Mouse (Mus musculus) layer of hippocampus, postnatal 36 days (tissue): ENCODE data around the gene Hes2. TPM values are rescaled to one million over a fixed set of nuclear protein-coding genes. Genes with fewer than 3 reads are reported as not detected.

ENCODE experiments used
- DNase-seq, 2 experiments: peaks; one replicate each; pipeline ENCODE4 v3.0.0; 2022
- total RNA-seq, 2 experiments: library from RNA; stranded (reverse); gene quantifications; 2 replicates each; pipeline ENCODE4 v1.2.3; 2021

Gene Hes2
- total RNA-seq, 2 experiments from 2014 or later: not detected

DNA sequence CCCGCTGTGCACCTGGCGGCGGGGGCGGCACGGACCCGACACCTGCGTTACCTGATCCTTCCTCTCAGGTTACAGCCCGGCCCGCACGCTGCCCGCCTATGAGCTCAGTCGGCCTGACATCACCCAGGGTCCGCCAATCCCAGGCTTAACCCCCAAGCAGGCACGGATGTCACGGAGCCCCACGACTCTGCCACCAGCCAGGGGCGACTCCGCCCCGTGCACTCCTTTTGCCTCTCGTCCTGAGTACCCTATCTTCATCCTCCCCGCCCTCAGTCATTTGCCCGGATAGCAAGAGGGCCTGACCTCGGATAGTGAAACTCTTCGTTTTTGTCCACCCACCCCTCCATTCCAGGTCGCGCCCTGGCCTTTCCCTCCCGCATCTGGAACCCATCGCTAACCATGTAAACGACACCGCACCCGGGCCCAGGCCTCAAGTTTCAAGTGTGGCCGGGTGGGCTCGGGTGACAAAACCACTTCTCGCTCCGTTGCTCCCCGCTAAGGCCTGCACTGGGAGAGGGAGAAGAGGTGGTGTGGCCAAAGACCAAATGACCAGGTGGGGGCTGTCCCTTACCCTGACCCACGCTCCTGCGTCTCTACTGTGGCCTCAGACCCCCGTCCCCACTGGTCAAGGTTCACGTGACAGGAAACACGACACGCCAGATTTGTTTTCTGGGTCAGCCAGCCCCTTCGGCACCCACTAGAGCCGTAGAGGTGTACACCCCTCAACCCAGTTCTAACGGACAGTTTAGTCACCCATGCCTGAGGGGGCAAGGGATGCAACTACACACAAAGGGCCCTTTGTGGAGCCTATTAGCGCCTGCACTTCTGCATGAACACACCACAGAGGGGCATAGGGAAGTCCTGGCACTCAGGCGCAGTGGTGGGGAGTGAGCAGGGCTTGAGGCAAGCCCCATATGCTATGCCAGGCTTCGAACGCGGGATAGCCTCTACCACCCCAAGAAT lies 26.6 kb upstream of the Hes2 start:
- no peak for DNase-seq

- no peak for DNase-seq
These were observed 25.9 kb upstream of the Hes2 start for GRCm38 (mm10) chr4:152132772-152133169.

GRCm38 (mm10) chr4:152133213-152133612 lies 25.5 kb upstream of the Hes2 start:
- no peak for DNase-seq

DNA sequence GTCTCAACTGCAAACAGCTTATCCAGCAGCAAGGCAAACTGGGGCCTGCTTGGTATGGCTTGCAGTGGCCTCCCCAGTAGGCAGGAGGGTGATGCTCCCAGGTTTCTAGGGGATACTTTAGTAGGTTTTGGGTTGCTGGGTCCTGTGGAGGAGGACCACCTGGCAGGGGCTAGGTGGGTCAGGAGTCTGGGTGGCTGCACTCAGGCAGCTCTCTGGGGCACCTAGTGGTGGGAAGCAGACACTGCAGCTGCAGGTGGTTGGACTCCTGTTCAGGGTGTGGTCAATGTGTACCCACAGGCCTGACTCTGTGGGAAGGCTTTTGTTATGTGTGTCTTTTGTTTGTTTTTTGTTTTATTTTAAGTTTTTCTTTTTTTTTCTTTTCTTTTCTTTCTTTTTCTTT lies 24.2 kb upstream of the Hes2 start:
- no peak for DNase-seq

GRCm38 (mm10) chr4:152135363-152135762 lies 23.3 kb upstream of the Hes2 start:
- DNase-seq: no peak

- no peak for DNase-seq
These were observed 22.4 kb upstream of the Hes2 start for GRCm38 (mm10) chr4:152136112-152136875.

DNA sequence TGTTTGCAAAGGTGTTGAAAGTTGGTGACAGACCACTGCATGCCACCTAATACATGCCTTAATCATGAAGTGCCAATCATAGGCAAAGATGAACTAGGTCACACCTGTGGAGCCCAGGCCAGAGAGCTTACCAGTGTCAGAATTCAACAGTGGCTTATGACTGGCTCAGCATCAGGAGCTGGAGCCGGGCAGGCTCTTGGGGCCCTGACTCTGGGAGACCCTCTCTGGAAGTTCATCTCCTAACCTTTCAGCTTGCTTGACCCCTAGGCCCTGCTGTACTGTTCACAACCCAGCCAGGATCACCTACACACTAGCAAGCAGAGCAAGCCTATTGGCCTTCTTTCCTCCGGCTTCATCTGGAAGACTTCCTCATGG lies 21.8 kb upstream of the Hes2 start:
- no peak for DNase-seq

GRCm38 (mm10) chr4:152138497-152139260 lies 20.0 kb upstream of the Hes2 start:
- DNase-seq: peak; percentile 74 to 76

DNA sequence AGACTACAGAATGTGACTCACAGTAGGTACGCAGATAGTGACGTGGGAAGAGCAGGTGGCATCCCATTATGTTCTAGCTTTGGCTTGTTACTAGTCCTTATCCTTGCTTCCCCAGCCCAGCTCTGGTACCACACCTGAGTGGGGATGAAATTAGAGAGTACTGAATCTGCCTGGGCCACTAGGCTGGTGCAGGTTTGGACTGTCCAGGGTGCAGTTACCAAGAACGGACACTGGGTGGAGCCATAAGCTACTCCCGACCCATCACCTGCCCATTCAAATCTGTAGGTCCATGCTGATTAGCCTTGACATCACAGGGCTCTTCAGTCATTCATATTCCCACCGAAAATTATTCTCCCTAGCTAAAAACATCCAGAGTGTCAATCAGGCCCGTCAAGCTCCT lies 18.2 kb upstream of the Hes2 start:
- DNase-seq: no peak

DNA sequence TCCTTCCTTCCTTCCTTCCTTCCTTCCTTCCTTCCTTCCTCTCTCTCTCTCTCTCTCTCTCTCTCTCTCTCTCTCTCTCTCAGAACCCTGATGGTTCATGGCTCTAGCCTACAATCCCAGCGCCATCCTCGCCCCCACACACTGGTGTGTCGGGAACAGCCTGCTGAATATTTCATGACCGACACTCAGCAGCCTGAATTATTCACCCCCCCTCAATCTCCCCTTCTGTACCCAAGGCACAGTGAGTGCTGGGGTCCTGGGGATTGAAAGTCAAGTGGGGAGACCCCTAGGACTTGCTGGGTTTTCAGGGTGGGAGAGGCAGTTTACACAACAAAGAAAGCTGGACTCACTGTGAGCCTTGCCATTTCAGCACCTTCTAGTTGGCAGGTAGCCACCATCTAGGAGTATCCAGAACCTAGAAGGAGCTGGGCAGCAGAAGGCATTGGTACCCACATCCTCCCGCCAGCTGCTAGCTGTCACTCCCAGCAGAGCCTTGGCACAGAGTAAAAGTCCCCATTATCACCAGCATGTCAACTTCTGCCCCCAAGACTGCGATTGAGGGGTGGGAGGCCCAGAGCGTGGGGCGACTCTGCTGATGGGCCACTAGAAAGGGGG lies 17.0 kb upstream of the Hes2 start:
- no peak for DNase-seq

- DNase-seq: no peak
These were observed 15.0 kb upstream of the Hes2 start for GRCm38 (mm10) chr4:152143632-152144031.

- no peak for DNase-seq
These were observed 13.2 kb upstream of the Hes2 start for GRCm38 (mm10) chr4:152145473-152145872.

DNA sequence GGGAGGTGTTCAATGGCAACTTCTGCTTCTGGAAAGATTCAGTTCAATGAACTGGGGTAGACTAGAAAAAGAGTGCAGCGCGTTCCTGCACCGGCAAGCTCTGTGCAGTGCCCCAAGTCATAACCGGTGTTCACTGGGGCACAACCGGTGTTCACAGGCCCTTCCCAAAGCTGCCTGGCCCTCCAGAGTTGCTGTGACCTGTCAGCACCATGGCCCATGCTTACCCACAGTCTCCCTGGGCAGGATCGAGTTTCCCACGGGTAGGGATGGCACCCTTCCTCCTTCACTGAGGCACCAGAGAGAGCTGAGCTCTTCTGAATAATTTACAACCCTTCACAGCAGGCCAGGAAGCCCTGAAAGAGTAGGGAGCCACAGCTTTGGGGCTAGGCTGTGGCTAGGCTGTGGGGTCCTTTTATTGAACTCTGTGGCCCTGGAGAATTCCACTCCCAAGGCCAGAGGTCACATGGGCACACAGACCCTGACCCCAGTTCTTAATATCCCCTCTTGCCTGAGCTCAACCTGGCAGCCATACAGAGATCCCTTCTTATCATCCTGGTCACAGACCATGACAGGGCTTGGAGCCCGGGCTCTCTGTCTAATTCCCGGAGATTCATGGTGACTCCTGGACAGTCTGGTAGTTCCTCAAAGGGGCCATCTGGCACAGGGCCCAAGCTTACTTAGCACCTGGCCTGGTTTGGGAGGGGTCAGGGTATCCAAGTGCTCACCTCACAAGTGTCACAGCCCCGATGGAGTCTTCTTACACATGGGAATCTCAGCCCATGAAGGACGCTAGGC lies 12.4 kb upstream of the Hes2 start:
- DNase-seq: no peak

GRCm38 (mm10) chr4:152150546-152150945 lies 8.1 kb upstream of the Hes2 start:
- no peak for DNase-seq

GRCm38 (mm10) chr4:152151451-152151965 lies 7.2 kb upstream of the Hes2 start:
- no peak for DNase-seq

DNA sequence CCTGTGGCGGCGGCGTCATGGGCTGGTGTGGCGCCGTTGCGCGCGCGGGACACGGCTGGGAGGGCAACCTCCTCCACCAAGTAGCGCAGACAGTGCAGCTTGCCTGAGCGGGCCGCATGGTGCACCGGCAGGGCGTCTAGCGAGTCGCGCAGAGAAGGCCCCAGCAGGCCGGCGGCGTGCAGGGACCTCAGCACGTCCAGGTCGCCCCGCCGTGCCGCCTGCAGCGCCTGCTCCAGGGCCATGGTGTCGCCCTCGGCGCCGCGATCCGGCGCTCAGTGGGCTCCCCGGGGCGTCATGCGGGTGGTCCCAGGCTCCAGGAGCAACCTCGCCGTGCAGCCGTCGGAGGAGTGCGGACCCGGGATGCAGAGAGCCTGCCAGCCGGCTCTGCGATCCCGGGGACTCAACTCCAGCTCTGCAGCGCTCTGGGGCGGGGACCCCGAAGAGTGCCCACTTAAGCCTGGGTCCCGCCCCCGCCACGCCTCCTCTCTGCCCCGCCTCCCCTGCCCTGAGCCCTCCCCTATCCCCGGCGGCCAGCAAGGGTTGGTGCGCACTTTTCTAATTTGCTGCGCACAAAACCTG lies 6.6 kb upstream of the Hes2 start, which contains the start of gene Espn:
TSS of gene Espn (minus strand) at position 406 of the 579 bp plus-strand sequence.
- DNase-seq: no peak

DNA sequence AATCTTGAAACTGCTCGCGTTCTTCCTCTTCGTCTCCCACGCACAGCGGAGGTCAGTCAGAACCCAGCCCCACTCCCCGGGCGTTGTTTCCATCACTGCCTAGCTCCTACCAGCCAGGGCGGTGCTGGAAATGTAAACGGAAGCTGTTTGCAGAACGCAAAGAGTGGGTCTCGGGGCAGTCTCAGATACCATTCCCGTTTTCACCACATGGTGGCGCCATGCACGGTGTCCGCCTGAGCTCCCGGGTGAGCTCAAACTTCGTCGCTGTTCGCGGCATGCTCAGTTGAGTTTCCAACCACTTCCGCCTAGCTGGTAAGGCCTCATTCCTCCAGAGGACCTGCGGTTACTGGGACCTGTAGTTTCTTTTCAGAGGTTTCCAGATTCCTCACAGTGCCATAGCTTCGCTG lies 4.9 kb upstream of the Hes2 start:
- DNase-seq: peak; percentile 66 to 80

- no peak for DNase-seq
These were observed 3.6 kb upstream of the Hes2 start for GRCm38 (mm10) chr4:152155019-152155418.

DNA sequence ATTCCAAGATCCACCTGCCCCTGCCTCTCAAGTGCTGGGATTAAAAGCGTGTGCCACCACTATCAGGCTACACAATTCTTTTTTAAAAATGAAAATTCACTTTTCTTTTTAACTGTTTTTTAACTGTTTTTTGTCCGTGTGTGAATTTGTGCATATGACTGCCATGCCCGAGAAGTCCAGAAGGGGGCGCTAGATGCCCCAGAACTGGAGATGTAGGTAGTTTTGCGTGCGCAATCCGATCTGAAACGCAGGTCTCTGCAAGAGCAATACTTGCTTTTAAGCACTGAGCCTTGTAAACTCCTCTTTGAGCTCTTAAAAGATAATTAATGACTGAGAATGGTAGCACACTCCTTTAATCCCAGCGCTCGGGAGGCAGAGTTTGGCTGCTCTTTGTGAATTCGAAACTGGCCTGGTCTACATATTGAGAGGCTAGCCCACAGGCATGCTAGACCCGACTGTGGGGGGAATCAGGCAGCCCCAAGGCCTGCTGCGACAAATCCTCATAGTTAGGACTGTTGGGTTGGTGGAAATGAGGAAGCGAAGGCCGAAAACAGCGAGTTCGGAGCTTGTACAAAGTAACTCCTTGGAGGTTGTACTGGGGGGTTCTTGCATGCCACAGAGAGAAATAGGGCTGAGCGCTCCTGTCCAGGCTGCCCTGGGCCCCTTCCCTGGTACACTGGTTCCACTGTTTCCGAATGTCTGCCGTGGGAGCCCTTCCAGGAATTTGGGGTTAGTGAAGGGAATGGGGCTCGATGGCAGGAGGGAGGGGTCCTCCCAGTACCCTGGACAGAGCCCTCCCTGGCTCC lies 685 bp upstream of the Hes2 start:
- no peak for DNase-seq

DNA sequence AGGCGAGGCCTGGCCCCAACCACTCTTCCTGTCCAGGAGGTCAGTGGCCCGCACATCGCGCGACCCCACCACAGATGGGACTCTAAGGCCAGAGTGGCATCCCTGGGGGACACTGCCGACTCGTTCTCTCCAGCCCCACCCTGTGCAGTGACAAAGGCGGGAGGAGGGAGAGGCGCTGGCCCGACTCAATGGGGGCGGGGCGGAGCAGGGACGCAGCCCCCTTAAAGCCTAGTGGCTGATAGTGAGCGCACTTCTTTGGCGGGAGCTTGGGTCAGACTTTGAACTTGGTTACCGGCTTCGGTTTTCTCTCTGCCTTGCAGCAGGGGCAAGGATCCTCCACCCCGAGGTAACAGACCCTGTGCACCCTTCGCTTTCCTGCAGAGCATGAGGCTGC lies 615 bp downstream of the Hes2 start:
- DNase-seq: no peak
